Mouse (Mus musculus): Measurements from ENCODE around the gene Tmem192. TPM values are rescaled to one million over a fixed set of nuclear protein-coding genes. Genes with fewer than 3 reads are reported as not detected.

The Tmem192 gene
- polyA plus RNA-seq, 1 experiment from 2014 or later = 16.7 TPM

GRCm38 (mm10) chr8:64945606-64946005, 1.4 kb upstream of the Tmem192 start:
- Histone ChIP-seq H3K4me3 (ENCODE audit: low read depth, low read length) (no peak overlapping the region), H3K36me3 (ENCODE audit: control insufficient read depth, insufficient read depth, low read length) (no peaks in the 10 kb centered on the region), H3K27ac (replicated peaks; ENCODE audit: low read depth, low read length) (no peak overlapping the region), H3K4me1 (ENCODE audit: control insufficient read depth, insufficient read depth, low read length) (no peaks in the 10 kb centered on the region), H3K9ac (ENCODE audit: low read length) (no peak overlapping the region), H3K9me3 (ENCODE audit: control insufficient read depth, low read length) (no peaks in the 10 kb centered on the region), H3K4me2 (ENCODE audit: low read depth, severe bottlenecking) (no peak overlapping the region), H3K27me3 (ENCODE audit: control insufficient read depth, insufficient read depth, low read length) (peaks cover 4% of the 10 kb centered on the region; the same call in 1 of the 2 replicates)
- 73% methylated on average over 7 of the region's 7 CpGs for WGBS
- ATAC-seq (ENCODE audit: insufficient number of reproducible peaks, low FRiP score, low TSS enrichment, low read depth) = no peak
- no peak for DNase-seq (ENCODE audit: low spot score)

DNA sequence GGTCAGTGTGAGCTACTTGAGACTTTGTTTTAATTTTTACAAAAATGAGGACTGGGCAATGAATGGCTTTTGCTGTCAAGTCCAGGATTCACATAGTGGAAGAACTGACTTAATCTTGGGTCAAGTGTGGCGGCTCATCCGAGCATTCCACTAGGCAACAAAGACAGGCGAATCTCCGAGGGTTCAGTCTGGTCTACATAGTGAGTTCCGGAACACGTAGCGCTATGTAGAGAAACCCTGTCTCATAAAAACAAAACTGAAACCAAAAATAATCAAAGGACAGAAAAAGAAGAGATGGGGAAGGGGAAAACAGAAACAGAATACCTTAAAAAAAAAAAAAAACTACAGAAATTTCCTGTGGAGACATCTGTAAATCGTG, 555 bp upstream of the Tmem192 start:
- H3K27ac ChIP-seq (replicated peaks; ENCODE audit: low read depth, low read length) = no peak overlapping the region
- DNase-seq (ENCODE audit: low spot score) = no peak
- no peaks in the 10 kb centered on the region for H3K9me3 ChIP-seq (ENCODE audit: control insufficient read depth, low read length)
- no peaks in the 10 kb centered on the region for H3K4me1 ChIP-seq (ENCODE audit: control insufficient read depth, insufficient read depth, low read length)
- peaks cover 4% of the 10 kb centered on the region; the same call in 1 of the 2 replicates for H3K27me3 ChIP-seq (ENCODE audit: control insufficient read depth, insufficient read depth, low read length)
- H3K4me3 ChIP-seq (ENCODE audit: low read depth, low read length) = no peak overlapping the region
- whole genome bisulfite sequencing = 66% methylated on average over 8 of the region's 8 CpGs
- no peak overlapping the region for H3K9ac ChIP-seq (ENCODE audit: low read length)
- no peak overlapping the region for H3K4me2 ChIP-seq (ENCODE audit: low read depth, severe bottlenecking)
- no peaks in the 10 kb centered on the region for H3K36me3 ChIP-seq (ENCODE audit: control insufficient read depth, insufficient read depth, low read length)
- no peak for ATAC-seq (ENCODE audit: insufficient number of reproducible peaks, low FRiP score, low TSS enrichment, low read depth)

DNA sequence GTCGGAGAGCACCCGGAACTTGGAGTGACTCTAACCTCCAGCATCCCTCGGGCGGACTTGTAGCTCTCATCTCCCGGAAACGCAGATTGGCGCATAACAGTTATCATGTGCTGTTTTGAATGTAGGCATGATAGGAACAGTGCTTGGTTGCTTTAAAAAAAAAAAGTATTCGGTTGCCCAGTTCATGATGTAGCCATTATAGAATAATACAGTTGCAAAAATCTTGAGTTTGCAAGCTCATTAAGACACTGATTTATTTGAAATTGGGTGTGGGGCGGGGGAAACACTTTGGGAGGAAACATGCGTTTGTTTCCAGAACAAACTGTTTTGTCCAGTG, 681 bp downstream of the Tmem192 start:
- Histone ChIP-seq H3K36me3 (ENCODE audit: control insufficient read depth, insufficient read depth, low read length) (no peaks in the 10 kb centered on the region), H3K9me3 (ENCODE audit: control insufficient read depth, low read length) (no peaks in the 10 kb centered on the region), H3K27me3 (ENCODE audit: control insufficient read depth, insufficient read depth, low read length) (peaks cover 4% of the 10 kb centered on the region; the same call in 1 of the 2 replicates), H3K4me3 (ENCODE audit: low read depth, low read length) (peak overlapping the region; percentile 82), H3K4me2 (ENCODE audit: low read depth, severe bottlenecking) (peak overlapping the region; percentile 67), H3K9ac (ENCODE audit: low read length) (peak overlapping the region; percentile 64; the same call in 1 of the 2 replicates), H3K4me1 (ENCODE audit: control insufficient read depth, insufficient read depth, low read length) (no peaks in the 10 kb centered on the region), H3K27ac (replicated peaks; ENCODE audit: low read depth, low read length) (no peak overlapping the region)
- 10% methylated on average over 10 of the region's 10 CpGs for WGBS
- no peak for DNase-seq (ENCODE audit: low spot score)
- no peak for ATAC-seq (ENCODE audit: insufficient number of reproducible peaks, low FRiP score, low TSS enrichment, low read depth)

GRCm38 (mm10) chr8:64948371-64948770, 1.4 kb downstream of the Tmem192 start:
- WGBS = 100% methylated on average over 1 of the region's 1 CpGs
- H3K9ac ChIP-seq (ENCODE audit: low read length) = no peak overlapping the region
- no peaks in the 10 kb centered on the region for H3K27me3 ChIP-seq (ENCODE audit: control insufficient read depth, insufficient read depth, low read length)
- no peak for DNase-seq (ENCODE audit: low spot score)
- H3K4me1 ChIP-seq (ENCODE audit: control insufficient read depth, insufficient read depth, low read length) = no peaks in the 10 kb centered on the region
- H3K27ac ChIP-seq (replicated peaks; ENCODE audit: low read depth, low read length) = no peak overlapping the region
- no peak for ATAC-seq (ENCODE audit: insufficient number of reproducible peaks, low FRiP score, low TSS enrichment, low read depth)
- H3K36me3 ChIP-seq (ENCODE audit: control insufficient read depth, insufficient read depth, low read length) = no peaks in the 10 kb centered on the region
- H3K4me3 ChIP-seq (ENCODE audit: low read depth, low read length) = no peak overlapping the region
- H3K9me3 ChIP-seq (ENCODE audit: control insufficient read depth, low read length) = no peaks in the 10 kb centered on the region
- no peak overlapping the region for H3K4me2 ChIP-seq (ENCODE audit: low read depth, severe bottlenecking)

- Histone ChIP-seq H3K36me3 (ENCODE audit: control insufficient read depth, insufficient read depth, low read length) (no peaks in the 10 kb centered on the region), H3K4me3 (ENCODE audit: low read depth, low read length) (no peak overlapping the region), H3K9ac (ENCODE audit: low read length) (no peak overlapping the region), H3K4me1 (ENCODE audit: control insufficient read depth, insufficient read depth, low read length) (no peaks in the 10 kb centered on the region), H3K27me3 (ENCODE audit: control insufficient read depth, insufficient read depth, low read length) (no peaks in the 10 kb centered on the region), H3K4me2 (ENCODE audit: low read depth, severe bottlenecking) (no peak overlapping the region), H3K9me3 (ENCODE audit: control insufficient read depth, low read length) (no peaks in the 10 kb centered on the region), H3K27ac (replicated peaks; ENCODE audit: low read depth, low read length) (no peak overlapping the region)
- no peak for ATAC-seq (ENCODE audit: insufficient number of reproducible peaks, low FRiP score, low TSS enrichment, low read depth)
- WGBS = 93% methylated on average over 6 of the region's 6 CpGs
- no peak for DNase-seq (ENCODE audit: low spot score)
Observed at GRCm38 (mm10) chr8:64952101-64952500, 5.1 kb downstream of the Tmem192 start.

- Histone ChIP-seq H3K9me3 (ENCODE audit: control insufficient read depth, low read length) (no peaks in the 10 kb centered on the region), H3K36me3 (ENCODE audit: control insufficient read depth, insufficient read depth, low read length) (no peaks in the 10 kb centered on the region), H3K4me3 (ENCODE audit: low read depth, low read length) (no peak overlapping the region), H3K27me3 (ENCODE audit: control insufficient read depth, insufficient read depth, low read length) (no peaks in the 10 kb centered on the region), H3K4me2 (ENCODE audit: low read depth, severe bottlenecking) (no peak overlapping the region), H3K4me1 (ENCODE audit: control insufficient read depth, insufficient read depth, low read length) (no peaks in the 10 kb centered on the region), H3K9ac (ENCODE audit: low read length) (no peak overlapping the region), H3K27ac (replicated peaks; ENCODE audit: low read depth, low read length) (no peak overlapping the region)
- no peak for ATAC-seq (ENCODE audit: insufficient number of reproducible peaks, low FRiP score, low TSS enrichment, low read depth)
- 84% methylated on average over 9 of the region's 9 CpGs for WGBS
- no peak for DNase-seq (ENCODE audit: low spot score)
Observed at GRCm38 (mm10) chr8:64959025-64959424, 12.0 kb downstream of the Tmem192 start.

- Histone ChIP-seq H3K4me3 (ENCODE audit: low read depth, low read length) (no peak overlapping the region), H3K9ac (ENCODE audit: low read length) (no peak overlapping the region), H3K36me3 (ENCODE audit: control insufficient read depth, insufficient read depth, low read length) (no peaks in the 10 kb centered on the region), H3K4me1 (ENCODE audit: control insufficient read depth, insufficient read depth, low read length) (no peaks in the 10 kb centered on the region), H3K4me2 (ENCODE audit: low read depth, severe bottlenecking) (no peak overlapping the region), H3K9me3 (ENCODE audit: control insufficient read depth, low read length) (no peaks in the 10 kb centered on the region), H3K27me3 (ENCODE audit: control insufficient read depth, insufficient read depth, low read length) (no peaks in the 10 kb centered on the region), H3K27ac (replicated peaks; ENCODE audit: low read depth, low read length) (no peak overlapping the region)
- DNase-seq (ENCODE audit: low spot score) = no peak
- no peak for ATAC-seq (ENCODE audit: insufficient number of reproducible peaks, low FRiP score, low TSS enrichment, low read depth)
Observed at GRCm38 (mm10) chr8:64962836-64963235, 15.9 kb downstream of the Tmem192 start.

GRCm38 (mm10) chr8:64983150-64983897, 36.3 kb downstream of the Tmem192 start:
- Histone ChIP-seq H3K27ac (replicated peaks; ENCODE audit: low read depth, low read length) (no peak overlapping the region), H3K9me3 (ENCODE audit: control insufficient read depth, low read length) (no peaks in the 10 kb centered on the region), H3K4me1 (ENCODE audit: control insufficient read depth, insufficient read depth, low read length) (no peaks in the 10 kb centered on the region), H3K9ac (ENCODE audit: low read length) (no peak overlapping the region), H3K36me3 (ENCODE audit: control insufficient read depth, insufficient read depth, low read length) (no peaks in the 10 kb centered on the region), H3K4me2 (ENCODE audit: low read depth, severe bottlenecking) (no peak overlapping the region), H3K27me3 (ENCODE audit: control insufficient read depth, insufficient read depth, low read length) (no peaks in the 10 kb centered on the region), H3K4me3 (ENCODE audit: low read depth, low read length) (no peak overlapping the region)
- 80% methylated on average over 20 of the region's 20 CpGs for WGBS
- ATAC-seq (ENCODE audit: insufficient number of reproducible peaks, low FRiP score, low TSS enrichment, low read depth) = no peak
- peak; percentile 21 for DNase-seq (ENCODE audit: low spot score)

DNA sequence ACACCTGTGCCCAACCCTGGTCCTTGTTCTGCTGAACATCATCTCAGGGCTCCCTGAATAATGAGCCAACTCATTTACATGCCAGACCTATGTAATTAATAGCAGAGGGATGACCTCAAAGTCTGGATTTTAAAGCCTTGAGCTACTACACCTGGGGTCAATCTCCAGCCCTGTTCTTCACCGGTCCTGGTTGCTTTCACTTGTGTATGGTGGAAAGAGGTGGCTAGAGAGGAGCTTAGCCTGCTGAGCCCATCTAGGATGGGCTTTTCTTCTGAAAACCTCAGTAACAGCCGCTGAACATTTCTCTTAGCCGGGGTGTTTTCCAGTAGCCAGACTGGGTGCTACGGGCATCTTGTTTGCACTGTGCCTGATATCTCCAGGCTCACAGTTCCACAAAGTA, 40.7 kb downstream of the Tmem192 start, which contains the start of gene Trim75:
Gene Trim75, minus strand, starts transcription at position 101 of the 400 bp plus-strand sequence.
- WGBS = 93% methylated on average over 4 of the region's 4 CpGs
- no peaks in the 10 kb centered on the region for H3K4me1 ChIP-seq (ENCODE audit: control insufficient read depth, insufficient read depth, low read length)
- no peak within 1 kb of the TSS for H3K4me2 ChIP-seq (ENCODE audit: low read depth, severe bottlenecking)
- ATAC-seq (ENCODE audit: insufficient number of reproducible peaks, low FRiP score, low TSS enrichment, low read depth) = no peak
- no peaks in the 10 kb centered on the region for H3K9me3 ChIP-seq (ENCODE audit: control insufficient read depth, low read length)
- H3K27ac ChIP-seq (replicated peaks; ENCODE audit: low read depth, low read length) = no peak within 1 kb of the TSS
- no peak within 1 kb of the TSS for H3K9ac ChIP-seq (ENCODE audit: low read length)
- no peaks in the 10 kb centered on the region for H3K36me3 ChIP-seq (ENCODE audit: control insufficient read depth, insufficient read depth, low read length)
- H3K4me3 ChIP-seq (ENCODE audit: low read depth, low read length) = no peak within 1 kb of the TSS
- no peaks in the 10 kb centered on the region for H3K27me3 ChIP-seq (ENCODE audit: control insufficient read depth, insufficient read depth, low read length)
- no peak for DNase-seq (ENCODE audit: low spot score)
